Mouse (Mus musculus) C2C12 (cell line): Measurements from ENCODE around the gene Nceh1. TPM values are rescaled to one million over a fixed set of nuclear protein-coding genes. Genes with fewer than 3 reads are reported as not detected.
A peak's percentile ranks its signal among the peaks of the same experiment; 100 is the strongest.
"Not testable (repeated sequence)": the region's sequence is repeated elsewhere in the genome, so short reads cannot be mapped to it uniquely, and the experiment has no call there.

Experiments used
- H3K27me3 ChIP-seq: one replicate; pipeline ENCODE4 v1.6.1; 2011; ENCODE audit not compliant: control insufficient read depth, insufficient read depth, insufficient read length
- H3K36me3 ChIP-seq: one replicate; pipeline ENCODE4 v1.6.1; 2011; ENCODE audit not compliant: control insufficient read depth, insufficient read depth
- H3K4me3 ChIP-seq: one replicate; pipeline ENCODE4 v1.5.1; 2011; ENCODE audit warnings: mild to moderate bottlenecking, control low read depth; ENCODE audit not compliant: poor library complexity, insufficient read depth, severe bottlenecking
- H3K79me2 ChIP-seq: one replicate; pipeline ENCODE4 v1.6.1; 2011; ENCODE audit not compliant: control insufficient read depth, insufficient read depth
- H3K79me3 ChIP-seq: one replicate; pipeline ENCODE4 v1.6.1; 2011; ENCODE audit warnings: low read depth, control low read depth
- H3ac ChIP-seq: one replicate; pipeline ENCODE3; 2011; ENCODE audit warnings: low read depth; ENCODE audit not compliant: control insufficient read depth, insufficient read length
- CEBPB ChIP-seq: IDR thresholded peaks from one replicate; pipeline ENCODE4 v1.6.1; 2011; ENCODE audit warnings: low read depth, mild to moderate bottlenecking, control low read depth, moderate library complexity
- CTCF ChIP-seq: IDR thresholded peaks from one replicate; pipeline ENCODE4 v1.5.1; 2011; ENCODE audit not compliant: control insufficient read depth, insufficient read depth, insufficient read length
- FOSL1 ChIP-seq: IDR thresholded peaks from one replicate; pipeline ENCODE4 v1.8.0; 2011; ENCODE audit warnings: mild to moderate bottlenecking, low read length; ENCODE audit not compliant: poor library complexity, insufficient read depth, severe bottlenecking
- MAX ChIP-seq: IDR thresholded peaks from one replicate; pipeline ENCODE4 v1.6.1; 2011; ENCODE audit warnings: mild to moderate bottlenecking, control low read depth
- MYOD1 ChIP-seq: IDR thresholded peaks from one replicate; pipeline ENCODE4 v1.6.1; 2011; ENCODE audit warnings: low read depth; ENCODE audit not compliant: control insufficient read depth, insufficient read length
- MYOG ChIP-seq: IDR thresholded peaks from one replicate; pipeline ENCODE4 v1.6.1; 2011; ENCODE audit not compliant: control insufficient read depth, insufficient read length; ENCODE audit errors: extremely low read depth
- USF1 ChIP-seq: IDR thresholded peaks from one replicate; pipeline ENCODE4 v1.6.1; 2011; ENCODE audit warnings: low read depth, mild to moderate bottlenecking, control low read depth, moderate library complexity
- polyA plus RNA-seq: library from polyadenylated mRNA; unstranded; fragments of >200 nt; fragmentation: generic; extraction: Trizol; gene quantifications from one replicate; pipeline ENCODE4 v1.2.1, GENCODE M21; 2012; ENCODE audit warnings: missing spikeins

The Nceh1 gene
- polyA plus RNA-seq, 1 experiment = 8.3 TPM

DNA sequence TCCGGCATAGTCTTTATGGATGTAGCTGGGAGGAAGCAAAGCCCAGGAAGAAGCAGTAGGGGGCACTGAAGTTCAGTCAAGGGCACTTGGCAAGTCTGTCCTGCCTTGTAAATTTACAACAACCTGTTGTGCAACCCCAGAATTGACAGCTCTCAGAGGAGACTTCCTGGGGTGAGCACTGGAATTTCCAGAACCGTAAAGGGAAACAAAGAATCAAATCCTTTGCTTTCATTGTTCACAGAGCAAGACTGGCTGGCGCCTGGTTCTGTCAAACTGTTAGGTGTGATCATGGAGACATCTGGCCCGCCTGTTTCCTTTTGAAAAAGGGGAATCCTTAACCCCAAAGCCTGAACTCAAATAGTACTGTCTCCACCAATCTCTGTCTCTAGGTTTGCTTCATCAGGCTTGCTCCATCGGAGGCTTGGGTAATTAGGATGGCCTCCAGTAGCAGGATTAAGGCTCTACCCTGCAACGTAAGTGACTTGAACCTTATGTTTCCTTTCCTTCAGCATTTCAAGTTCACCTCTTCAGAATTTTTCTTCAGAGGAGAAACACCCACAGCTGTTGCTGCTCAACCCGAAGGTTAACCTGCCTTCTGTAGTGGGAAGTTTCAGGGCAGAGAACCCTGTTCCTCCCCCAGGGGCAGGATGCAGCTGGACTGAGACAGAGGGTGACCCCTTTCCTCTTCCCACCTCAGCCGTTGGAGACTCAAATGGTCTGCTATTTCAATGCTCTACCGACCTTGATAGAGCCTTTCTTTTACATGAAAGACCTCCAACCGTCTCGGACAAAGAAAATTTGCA is 87.6 kb downstream of the Nceh1 start:
- TF ChIP-seq MYOG = no peak
- TF ChIP-seq CEBPB = no peak
- TF ChIP-seq CTCF = no peak
- TF ChIP-seq USF1 = no peak
- TF ChIP-seq MAX = no peak
- no peak for TF ChIP-seq FOSL1
- no peak for TF ChIP-seq MYOD1
- no peak overlapping the region for H3ac ChIP-seq
- H3K4me3 ChIP-seq = no peak overlapping the region
- peaks cover 3% of the 10 kb centered on the region for H3K27me3 ChIP-seq
- H3K36me3 ChIP-seq = no peaks in the 10 kb centered on the region
- no peaks in the 10 kb centered on the region for H3K79me2 ChIP-seq
- no peaks in the 10 kb centered on the region for H3K79me3 ChIP-seq

DNA sequence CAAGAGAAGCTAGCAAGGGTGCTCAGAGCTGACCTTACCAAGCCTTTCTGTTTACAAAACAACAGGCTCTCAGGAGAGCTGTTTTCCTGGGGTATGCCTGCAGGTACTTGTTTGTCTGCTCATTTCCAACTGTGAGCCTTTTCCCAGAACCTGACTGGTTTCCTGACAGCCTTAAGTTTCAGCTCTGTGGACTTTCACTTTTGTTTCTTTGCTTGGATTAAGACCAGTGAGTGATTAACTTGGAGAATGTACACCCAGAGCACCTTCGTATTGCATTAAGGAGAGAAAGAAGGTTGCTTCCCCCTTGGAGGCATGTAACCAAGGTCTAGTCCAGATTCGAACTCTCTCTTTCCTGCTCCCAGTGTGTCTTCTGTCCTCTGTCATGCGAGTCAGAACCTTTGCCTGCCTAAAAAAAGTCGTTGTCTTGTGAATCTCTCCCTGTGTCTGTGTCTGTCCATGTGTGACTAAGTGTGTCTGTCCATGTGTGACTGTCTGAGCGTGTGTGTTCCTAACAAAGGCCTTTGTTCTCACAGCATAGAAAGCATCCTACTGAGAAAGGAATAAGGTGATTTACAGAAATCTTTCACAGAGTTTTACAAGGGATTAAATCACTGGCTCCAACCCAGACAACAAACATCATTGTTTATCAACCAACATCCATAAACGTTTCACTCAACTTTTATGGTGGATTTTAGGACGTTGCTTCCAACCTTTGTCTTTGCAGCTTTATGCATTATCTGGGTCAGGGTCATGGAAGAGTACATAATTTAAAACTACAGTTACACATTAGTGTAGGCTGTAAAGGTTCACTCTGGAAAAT is 90.4 kb downstream of the Nceh1 start:
- Histone ChIP-seq H3K79me3 (no peaks in the 10 kb centered on the region), H3K27me3 (peaks cover 3% of the 10 kb centered on the region), H3ac (no peak overlapping the region), H3K79me2 (no peaks in the 10 kb centered on the region), H3K36me3 (no peaks in the 10 kb centered on the region), H3K4me3 (no peak overlapping the region)
- no peak for TF ChIP-seq FOSL1
- TF ChIP-seq MAX = no peak
- TF ChIP-seq CTCF = no peak
- TF ChIP-seq USF1 = no peak
- no peak for TF ChIP-seq MYOG
- no peak for TF ChIP-seq CEBPB
- no peak for TF ChIP-seq MYOD1

DNA sequence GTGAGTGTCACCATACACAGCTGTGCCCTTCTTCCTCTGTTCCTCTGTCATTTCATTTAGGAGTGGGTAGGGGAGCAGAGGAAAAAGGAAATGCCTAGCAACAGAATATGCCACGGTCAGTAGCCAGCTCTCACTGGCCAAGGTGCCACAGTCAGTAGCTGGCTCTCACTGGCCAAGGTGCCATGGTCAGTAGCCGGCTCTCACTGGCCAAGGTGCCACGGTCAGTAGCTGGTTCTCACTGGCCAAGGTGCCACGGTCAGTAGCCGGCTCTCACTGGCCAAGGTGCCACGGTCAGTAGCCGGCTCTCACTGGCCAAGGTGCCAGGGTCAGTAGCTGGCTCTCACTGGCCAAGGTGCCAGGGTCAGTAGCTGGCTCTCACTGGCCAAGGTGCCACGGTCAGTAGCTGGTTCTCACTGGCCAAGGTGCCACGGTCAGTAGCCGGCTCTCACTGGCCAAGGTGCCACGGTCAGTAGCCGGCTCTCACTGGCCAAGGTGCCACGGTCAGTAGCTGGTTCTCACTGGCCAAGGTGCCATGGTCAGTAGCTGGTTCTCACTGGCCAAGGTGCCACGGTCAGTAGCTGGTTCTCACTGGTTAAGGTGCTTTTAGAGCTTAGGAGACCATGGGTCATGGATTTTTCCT is 96.6 kb downstream of the Nceh1 start:
- not testable (repeated sequence) for H3K4me3 ChIP-seq, H3ac ChIP-seq, H3K79me3 ChIP-seq, H3K36me3 ChIP-seq, H3K27me3 ChIP-seq, H3K79me2 ChIP-seq

- Histone ChIP-seq H3K27me3 (no peaks in the 10 kb centered on the region), H3K79me3 (no peaks in the 10 kb centered on the region), H3ac (no peak overlapping the region), H3K79me2 (no peaks in the 10 kb centered on the region), H3K4me3 (no peak overlapping the region), H3K36me3 (no peaks in the 10 kb centered on the region)
- TF ChIP-seq MAX (no peak), USF1 (peak; percentile 47), MYOD1 (no peak), CEBPB (no peak)
These were observed 97.5 kb downstream of the Nceh1 start for GRCm38 (mm10) chr3:27280280-27280749.

GRCm38 (mm10) chr3:27283071-27283713 is 100.4 kb downstream of the Nceh1 start:
- TF ChIP-seq MYOG = no peak
- no peak for TF ChIP-seq MYOD1
- no peak for TF ChIP-seq FOSL1
- TF ChIP-seq MAX = no peak
- no peak for TF ChIP-seq CTCF
- TF ChIP-seq CEBPB = no peak
- no peak for TF ChIP-seq USF1
- H3K4me3 ChIP-seq = no peak overlapping the region
- no peaks in the 10 kb centered on the region for H3K36me3 ChIP-seq
- H3K79me3 ChIP-seq = no peaks in the 10 kb centered on the region
- no peaks in the 10 kb centered on the region for H3K27me3 ChIP-seq
- no peaks in the 10 kb centered on the region for H3K79me2 ChIP-seq
- no peak overlapping the region for H3ac ChIP-seq
